Mouse (Mus musculus) spleen, embryonic (tissue): ENCODE results near the gene Unc119.

Experiments
- CTCF ChIA-PET: fragments of 350-600 bp; sonication (Branson Sonifier 250); formaldehyde crosslinking; loops from one replicate; lab custom pipeline; 2022; lab: Charles Lee

The Unc119 gene

DNA sequence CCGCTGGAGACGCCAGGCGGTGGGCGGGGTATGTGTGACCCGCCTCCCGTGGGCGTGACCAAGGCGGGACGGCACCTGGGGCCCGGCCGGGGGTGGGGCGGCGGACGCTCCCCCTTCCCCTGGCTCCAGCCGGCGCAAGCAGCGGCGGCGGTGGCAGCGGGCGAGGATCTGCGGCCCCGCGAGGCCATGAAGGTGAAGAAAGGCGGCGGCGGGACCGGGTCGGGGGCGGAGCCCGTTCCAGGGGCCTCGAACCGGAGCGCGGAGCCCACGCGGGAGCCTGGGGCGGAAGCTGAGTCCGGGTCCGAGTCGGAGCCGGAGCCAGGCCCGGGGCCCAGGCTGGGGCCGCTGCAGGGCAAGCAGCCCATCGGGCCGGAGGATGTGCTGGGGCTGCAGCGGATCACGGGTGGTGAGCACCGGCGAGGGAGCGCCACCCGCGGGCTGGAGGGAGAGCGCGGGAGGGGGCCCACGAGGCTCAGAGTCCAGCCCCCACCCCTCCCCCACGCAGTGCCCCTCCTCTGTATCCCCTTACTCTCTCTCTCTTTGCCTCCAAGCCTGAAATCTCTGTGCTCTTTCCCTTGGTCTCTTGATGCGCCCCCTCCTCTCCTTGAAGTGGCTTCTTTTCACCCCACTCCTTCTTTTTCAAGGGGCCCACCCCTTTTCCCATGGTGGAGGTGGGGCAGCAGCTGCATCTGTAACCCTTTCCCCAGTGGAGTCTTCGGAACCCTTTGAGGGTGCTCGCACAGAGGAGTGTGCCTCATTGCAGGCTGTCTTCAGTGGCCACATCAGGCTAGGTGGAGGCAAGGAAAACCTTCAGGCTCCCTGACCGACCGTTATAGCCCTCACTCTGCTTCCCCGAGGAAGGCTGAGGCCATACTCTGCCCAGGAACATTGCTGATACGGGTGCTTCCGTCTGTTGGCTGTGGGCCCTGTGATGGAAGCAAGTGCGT, at the start of gene Unc119:
Gene Unc119 (plus strand): TSS at position 102 of the 947 bp plus-strand sequence.
- CTCF ChIA-PET, result no interaction called here

DNA sequence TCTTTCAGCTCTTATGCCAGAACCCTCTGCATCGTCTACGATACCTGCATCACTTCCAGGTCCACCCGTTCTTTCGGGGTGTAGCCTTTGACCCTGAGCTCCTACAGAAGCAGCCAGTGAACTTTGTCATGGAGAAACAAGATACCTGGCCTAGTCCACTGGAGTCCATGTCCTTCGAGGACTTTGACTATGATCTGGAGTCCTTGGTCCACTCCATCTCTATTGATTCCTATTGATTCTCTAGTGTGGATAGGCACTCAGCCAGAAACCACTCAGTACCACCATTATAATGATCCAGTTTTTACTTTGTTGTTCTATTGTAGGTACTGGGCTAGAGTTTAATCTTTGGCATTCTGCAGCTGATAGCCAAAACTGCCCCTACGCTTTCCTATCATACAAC, 48.7 kb upstream of the Unc119 start:
- CTCF ChIA-PET, result no interaction called here

- CTCF ChIA-PET, result no interaction called here
Observed at GRCm38 (mm10) chr11:78300917-78301316, 42.4 kb upstream of the Unc119 start.

GRCm38 (mm10) chr11:78301357-78302084, 41.8 kb upstream of the Unc119 start, which contains the start of gene Spag5:
Gene Spag5, plus strand, starts transcription at chr11:78301529.
- CTCF ChIA-PET, result interaction anchor here (0.8 kb wide), 1 partner anchor 31 kb away, joined by 3 read pairs; no protein-coding TSS in a partner anchor

DNA sequence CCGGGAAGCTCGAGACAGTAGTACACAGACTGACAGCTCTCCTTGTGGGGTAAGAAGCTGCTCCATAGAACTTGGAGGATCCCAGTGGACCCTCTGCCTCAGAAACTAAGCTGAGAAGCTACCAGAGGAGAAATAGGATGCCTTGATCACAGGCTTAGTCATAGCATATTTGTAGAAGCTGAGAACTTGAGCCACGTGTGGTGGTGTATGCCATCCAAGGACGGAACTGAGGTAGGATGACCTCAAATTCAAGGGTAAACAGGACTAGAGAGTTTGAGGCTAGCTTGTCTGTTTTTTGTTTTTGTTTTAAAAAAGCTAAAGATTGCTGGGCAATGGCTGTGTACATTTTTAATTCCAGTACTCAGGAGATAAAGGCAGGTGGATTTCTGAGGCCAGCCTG, 38.0 kb upstream of the Unc119 start:
- CTCF ChIA-PET, result no interaction called here

GRCm38 (mm10) chr11:78310861-78311511, 32.3 kb upstream of the Unc119 start:
- CTCF ChIA-PET, result interaction anchor here (0.6 to 0.7 kb wide), 2 partner anchors 132 to 283 kb away, joined by 3 to 6 read pairs; no protein-coding TSS in a partner anchor

DNA sequence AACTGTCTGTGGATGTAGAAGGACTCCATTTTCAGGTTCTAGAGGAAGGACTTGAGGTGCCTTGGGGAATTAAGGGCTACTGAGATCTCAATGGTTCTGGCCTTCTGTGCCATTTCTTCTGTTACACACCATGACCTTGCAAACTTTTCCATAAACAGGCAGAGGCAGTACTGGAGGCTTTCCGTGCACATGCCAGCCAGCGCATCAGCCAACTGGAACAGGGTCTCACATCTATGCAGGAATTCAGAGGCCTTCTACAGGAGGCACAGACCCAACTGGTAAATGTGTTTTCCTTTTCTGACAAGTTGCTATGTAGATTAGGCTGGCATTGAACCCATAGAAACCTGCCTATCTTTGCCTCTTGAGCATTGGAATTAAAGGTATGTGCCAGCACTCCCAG, 29.6 kb upstream of the Unc119 start:
- CTCF ChIA-PET, result no interaction called here

GRCm38 (mm10) chr11:78318411-78318810, 24.9 kb upstream of the Unc119 start:
- CTCF ChIA-PET, result no interaction called here

- CTCF ChIA-PET, result interaction anchor here (0.7 kb wide), 2 partner anchors 14 to 22 kb away, joined by 4 read pairs; no protein-coding TSS in a partner anchor
Observed at GRCm38 (mm10) chr11:78322076-78322831, 21.0 kb upstream of the Unc119 start.

- CTCF ChIA-PET, result no interaction called here
Observed at GRCm38 (mm10) chr11:78322860-78323259, 20.4 kb upstream of the Unc119 start, which contains the start of gene Aldoc. Gene Aldoc, plus strand, starts transcription at chr11:78322968.

DNA sequence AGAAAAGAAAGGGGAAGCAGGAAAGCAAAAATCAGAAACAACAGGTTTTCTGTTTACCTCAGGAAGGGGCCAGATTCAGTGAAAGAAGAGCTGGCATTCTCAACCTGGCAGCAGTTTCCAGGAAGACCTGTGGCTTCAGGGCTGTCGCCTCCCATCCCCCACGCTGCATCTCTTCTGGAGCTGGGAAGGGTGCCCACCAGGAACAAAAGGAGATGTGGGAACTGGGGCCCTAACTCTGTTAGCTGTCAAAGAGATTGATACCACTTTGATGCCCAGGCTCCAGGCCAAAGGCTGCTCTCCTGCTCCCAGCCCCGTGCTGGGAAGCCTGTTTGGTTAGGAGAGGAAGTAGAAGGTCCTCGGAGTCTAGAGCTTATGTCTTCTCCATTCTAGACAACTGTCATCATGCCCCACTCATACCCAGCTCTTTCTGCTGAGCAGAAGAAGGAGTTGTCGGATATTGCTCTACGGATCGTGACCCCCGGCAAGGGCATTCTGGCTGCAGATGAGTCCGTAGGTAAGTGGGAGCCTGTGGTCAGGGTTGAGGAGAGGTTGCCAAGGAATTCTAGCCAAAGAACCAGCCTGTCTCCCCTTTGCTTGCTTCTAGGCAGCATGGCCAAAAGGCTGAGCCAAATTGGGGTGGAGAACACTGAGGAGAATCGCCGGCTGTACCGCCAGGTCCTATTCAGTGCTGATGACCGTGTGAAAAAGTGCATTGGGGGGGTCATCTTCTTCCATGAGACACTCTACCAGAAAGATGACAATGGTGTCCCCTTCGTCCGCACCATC, 19.1 kb upstream of the Unc119 start:
- CTCF ChIA-PET, result interaction anchor here (0.5 to 0.6 kb wide), 2 partner anchors 13 to 745 kb away, joined by 3 to 12 read pairs; no protein-coding TSS in a partner anchor

DNA sequence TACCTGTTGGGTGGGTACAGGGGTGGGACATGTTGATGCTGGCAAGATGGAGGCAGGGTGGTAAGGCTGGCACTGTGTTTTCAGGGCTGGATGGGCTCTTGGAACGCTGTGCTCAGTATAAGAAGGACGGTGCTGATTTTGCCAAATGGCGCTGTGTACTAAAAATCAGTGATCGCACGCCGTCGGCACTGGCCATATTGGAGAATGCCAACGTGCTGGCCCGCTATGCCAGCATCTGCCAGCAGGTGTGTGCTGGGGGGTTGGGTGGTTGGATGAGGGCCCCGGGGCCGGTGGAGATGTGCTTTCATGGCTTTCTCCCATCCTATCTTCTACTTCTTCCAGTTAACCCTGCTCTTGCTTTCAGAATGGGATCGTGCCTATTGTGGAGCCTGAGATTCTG, 18.3 kb upstream of the Unc119 start:
- CTCF ChIA-PET, result no interaction called here

GRCm38 (mm10) chr11:78327215-78327614, 16.1 kb upstream of the Unc119 start:
- CTCF ChIA-PET, result no interaction called here

GRCm38 (mm10) chr11:78327634-78328511, 15.4 kb upstream of the Unc119 start, which contains the start of gene Pigs:
Gene Pigs, plus strand, starts transcription at chr11:78328415.
- CTCF ChIA-PET, result interaction anchor here (0.7 kb wide), 1 partner anchor 24 kb away, joined by 4 read pairs; no protein-coding TSS in a partner anchor

DNA sequence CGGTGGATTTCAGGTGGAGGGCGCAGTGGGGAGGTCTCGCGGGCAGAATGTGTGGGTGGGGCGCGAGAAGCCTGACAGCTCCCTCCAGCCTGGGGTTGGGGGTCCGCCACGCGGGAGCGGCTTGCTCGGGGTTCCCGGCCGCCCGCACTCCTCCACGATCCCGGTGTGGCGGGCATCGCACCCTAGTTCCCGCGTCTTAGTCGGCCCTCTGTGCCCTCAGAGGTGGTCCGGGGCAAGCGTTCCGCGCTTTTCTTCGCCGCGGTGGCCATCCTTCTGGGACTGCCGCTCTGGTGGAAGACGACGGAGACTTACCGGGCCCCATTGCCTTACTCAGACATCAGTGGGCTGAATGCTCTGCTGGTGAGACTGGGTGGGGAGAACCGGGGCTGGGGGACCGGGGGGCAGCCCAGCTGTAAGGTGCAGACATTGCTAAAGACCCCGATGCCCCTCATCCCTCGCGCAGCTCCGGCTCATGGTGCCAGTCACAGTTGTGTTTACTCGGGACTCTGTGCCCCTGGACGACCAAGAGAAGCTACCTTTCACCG, 14.7 kb upstream of the Unc119 start:
- CTCF ChIA-PET, result interaction anchor here (0.7 kb wide), 1 partner anchor 23 kb away, joined by 4 read pairs; no protein-coding TSS in a partner anchor

- CTCF ChIA-PET, result no interaction called here
Observed at GRCm38 (mm10) chr11:78332676-78333075, 10.6 kb upstream of the Unc119 start.

DNA sequence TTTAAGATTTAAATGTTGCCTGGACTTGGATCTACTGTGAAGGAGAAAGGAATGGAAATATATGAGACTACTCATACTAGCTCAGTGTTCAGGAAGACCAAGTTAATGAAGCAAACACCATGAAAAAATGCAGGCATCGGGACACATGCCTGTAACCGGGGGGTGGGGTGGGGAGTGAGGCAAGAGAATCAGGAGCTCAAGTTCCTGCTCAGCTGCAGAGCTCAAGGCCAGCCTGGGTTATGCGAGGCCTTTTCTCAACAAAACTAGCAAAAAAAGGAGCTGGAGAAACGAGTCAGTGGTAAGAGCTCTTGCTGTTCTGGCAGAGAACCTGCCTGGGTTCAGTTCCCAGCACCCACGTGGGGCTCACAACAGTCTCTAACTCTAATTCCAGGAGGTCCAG, 9.3 kb upstream of the Unc119 start:
- CTCF ChIA-PET, result no interaction called here

DNA sequence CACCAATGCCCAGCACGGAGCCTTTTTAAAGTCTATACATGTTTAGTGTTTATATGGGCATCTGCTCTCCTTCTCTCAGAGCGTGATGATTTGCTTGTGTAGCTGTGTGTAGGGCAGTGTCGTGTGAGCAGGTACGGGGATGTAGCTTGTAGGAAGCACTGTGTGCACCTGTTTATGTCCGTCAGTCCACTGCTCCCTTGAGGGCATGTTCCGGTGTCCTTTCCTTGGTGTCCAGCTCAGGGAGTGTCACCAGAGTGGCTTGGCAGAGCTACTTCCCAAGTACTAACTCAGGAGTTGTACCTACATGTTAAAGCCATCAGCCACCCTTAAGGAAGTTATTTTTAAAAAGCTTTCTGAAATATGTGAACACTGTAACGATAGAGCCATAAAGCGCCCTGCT, 6.2 kb upstream of the Unc119 start:
- CTCF ChIA-PET, result interaction anchor here (0.7 kb wide), 1 partner anchor 13 kb away, joined by 12 read pairs; no protein-coding TSS in a partner anchor
